Mouse (Mus musculus) CH12F3 (cell line): Measurements from ENCODE around the gene Larp4b.
"Not testable (repeated sequence)": the region's sequence is repeated elsewhere in the genome, so short reads cannot be mapped to it uniquely, and the experiment has no call there.

ENCODE experiments used
- in situ Hi-C: fragments of 300-500 bp; cut with MboI; formaldehyde crosslinking; loops from 2 replicates; pipeline ENCODE4 v1.14.3; 2020; ENCODE audit warnings: low sequenced_read_pairs

The Larp4b gene

GRCm38 (mm10) chr13:9093316-9094155 is at the start of gene Larp4b:
Larp4b (plus strand) TSS chr13:9093881.
- in situ Hi-C loops = no loop called here

GRCm38 (mm10) chr13:9044731-9045130 is 49.0 kb upstream of the Larp4b start:
- in situ Hi-C loops = no loop called here

GRCm38 (mm10) chr13:9052049-9052691 is 41.5 kb upstream of the Larp4b start:
- in situ Hi-C loops = not testable (repeated sequence)

- in situ Hi-C loops = no loop called here
These were observed 36.4 kb upstream of the Larp4b start for GRCm38 (mm10) chr13:9057277-9057676.

GRCm38 (mm10) chr13:9058706-9059105 is 35.0 kb upstream of the Larp4b start:
- in situ Hi-C loops = no loop called here

GRCm38 (mm10) chr13:9061394-9061793 is 32.3 kb upstream of the Larp4b start:
- in situ Hi-C loops = no loop called here

GRCm38 (mm10) chr13:9064196-9064595 is 29.5 kb upstream of the Larp4b start:
- in situ Hi-C loops = no loop called here

- in situ Hi-C loops = no loop called here
These were observed 27.6 kb upstream of the Larp4b start for GRCm38 (mm10) chr13:9066107-9066506.

GRCm38 (mm10) chr13:9071008-9071407 is 22.7 kb upstream of the Larp4b start:
- in situ Hi-C loops = no loop called here

- in situ Hi-C loops = no loop called here
These were observed 19.9 kb upstream of the Larp4b start for GRCm38 (mm10) chr13:9073818-9074217.

GRCm38 (mm10) chr13:9075825-9076592 is 17.7 kb upstream of the Larp4b start:
- in situ Hi-C loops = no loop called here

- in situ Hi-C loops = no loop called here
These were observed 11.4 kb upstream of the Larp4b start for GRCm38 (mm10) chr13:9082128-9082883.

GRCm38 (mm10) chr13:9094186-9094980 is 702 bp downstream of the Larp4b start:
- in situ Hi-C loops = no loop called here

- in situ Hi-C loops = no loop called here
These were observed 5.6 kb downstream of the Larp4b start for GRCm38 (mm10) chr13:9099289-9099688.

- in situ Hi-C loops = no loop called here
These were observed 6.8 kb downstream of the Larp4b start for GRCm38 (mm10) chr13:9100517-9100916.

- in situ Hi-C loops = no loop called here
These were observed 12.6 kb downstream of the Larp4b start for GRCm38 (mm10) chr13:9106246-9106645.

GRCm38 (mm10) chr13:9106992-9107858 is 13.5 kb downstream of the Larp4b start:
- in situ Hi-C loops = no loop called here

GRCm38 (mm10) chr13:9113735-9114134 is 20.1 kb downstream of the Larp4b start:
- in situ Hi-C loops = no loop called here
